Mouse (Mus musculus): ENCODE results near the gene Wnt7a.

Gene Wnt7a

DNA sequence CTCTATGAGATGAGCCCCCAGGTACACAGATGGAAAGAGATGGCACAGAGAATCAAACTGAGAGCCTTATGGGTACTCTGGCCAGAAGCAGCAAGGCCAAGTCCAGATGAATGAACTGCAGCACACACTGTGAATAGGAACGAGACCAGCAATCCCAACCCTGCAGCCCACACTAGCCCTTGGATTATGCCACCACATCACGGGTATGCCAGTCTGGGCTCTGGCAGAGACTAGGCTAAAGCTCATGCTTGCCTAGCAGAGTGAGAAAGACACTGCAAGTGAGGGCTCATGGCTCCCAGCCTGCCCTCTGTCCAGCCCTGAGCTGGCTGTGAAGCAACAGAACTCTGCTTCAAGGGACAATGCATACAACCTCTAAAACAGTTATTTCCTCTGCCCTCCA, 26.7 kb downstream of the Wnt7a start:
- CTCF ChIA-PET: no interaction called here

DNA sequence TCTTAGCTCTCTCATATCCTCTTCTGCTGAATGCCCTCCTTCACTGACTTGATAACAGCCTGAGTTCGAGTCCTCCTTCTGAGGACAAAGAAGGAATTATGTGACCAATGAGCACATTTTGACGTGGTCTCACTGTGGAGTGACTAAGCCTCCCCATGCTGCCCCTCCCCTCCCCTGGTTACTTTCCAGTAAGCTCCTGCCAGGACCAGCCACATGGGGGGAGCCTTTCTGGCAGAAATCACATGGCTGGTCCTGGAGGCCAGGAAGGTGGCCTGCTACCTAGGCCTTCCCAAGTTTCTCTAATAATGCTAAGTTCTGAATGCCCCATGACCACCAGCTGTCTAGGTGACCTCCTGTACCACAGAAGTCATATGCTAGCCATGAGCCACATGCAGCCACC, 27.3 kb downstream of the Wnt7a start:
- CTCF ChIA-PET: interaction anchor here (0.6 kb wide), 1 partner anchor 9 kb away, joined by 4 read pairs; no protein-coding TSS in a partner anchor

DNA sequence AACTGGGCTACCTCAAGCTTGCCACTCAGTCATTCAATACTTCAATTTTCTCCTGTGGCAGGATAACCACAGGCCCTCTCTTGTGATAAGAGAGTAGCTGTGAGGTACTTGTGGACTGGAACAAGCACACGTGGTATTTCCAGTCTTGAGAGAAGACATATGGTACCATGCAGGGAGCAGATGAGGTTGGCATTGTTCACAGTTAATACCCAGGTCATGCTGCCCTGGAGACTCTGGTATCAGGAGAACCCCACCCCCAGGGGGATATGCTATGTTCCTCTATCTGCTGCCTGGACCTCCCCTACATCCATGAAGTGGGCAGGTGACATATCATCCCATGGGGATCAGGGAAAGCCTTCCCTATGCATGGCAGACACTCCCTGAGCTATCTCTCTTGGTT, 27.9 kb downstream of the Wnt7a start:
- CTCF ChIA-PET: interaction anchor here (0.6 kb wide), 1 partner anchor 9 kb away, joined by 4 read pairs; no protein-coding TSS in a partner anchor

DNA sequence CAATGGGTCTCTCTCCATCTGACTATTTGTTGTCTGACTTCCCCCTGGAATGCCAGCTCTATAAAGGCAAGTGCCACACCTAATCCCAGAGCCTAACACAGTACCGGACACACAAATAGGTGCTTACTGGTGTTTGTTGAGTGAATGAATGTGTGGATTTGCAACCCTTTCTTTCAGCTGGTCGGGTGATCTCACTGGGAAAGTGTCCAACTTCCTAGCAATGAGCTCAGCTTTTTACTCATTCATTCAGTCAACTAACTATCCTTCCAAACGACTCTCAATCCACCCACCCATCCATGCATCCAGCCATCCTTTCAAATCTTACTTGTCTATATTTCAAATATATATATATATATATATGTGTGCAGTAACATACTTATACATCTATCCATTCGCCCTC, 31.3 kb downstream of the Wnt7a start:
- CTCF ChIA-PET: interaction anchor here (0.7 kb wide), 1 partner anchor 113 kb away, joined by 3 read pairs; no protein-coding TSS in a partner anchor

DNA sequence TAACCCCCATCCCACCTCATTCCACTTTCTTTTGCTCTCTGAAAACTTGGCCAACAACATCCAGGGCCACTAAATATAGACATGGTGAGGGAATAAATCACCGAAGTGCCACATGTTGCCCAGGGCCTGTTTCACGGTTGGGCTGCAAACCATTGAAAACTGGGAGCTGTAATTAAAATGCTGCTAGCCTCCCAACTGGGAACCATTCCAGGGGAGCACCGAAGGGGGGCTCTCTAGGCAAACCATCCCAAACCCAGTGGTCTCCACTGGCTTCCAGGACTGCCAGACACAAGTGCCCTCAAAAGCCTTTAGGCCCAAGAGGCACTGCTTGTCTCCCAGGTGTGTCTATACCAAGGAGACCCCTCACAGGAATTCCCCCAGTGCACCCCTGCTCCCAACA, 31.9 kb downstream of the Wnt7a start:
- CTCF ChIA-PET: interaction anchor here (0.7 kb wide), 1 partner anchor 113 kb away, joined by 3 read pairs; no protein-coding TSS in a partner anchor

DNA sequence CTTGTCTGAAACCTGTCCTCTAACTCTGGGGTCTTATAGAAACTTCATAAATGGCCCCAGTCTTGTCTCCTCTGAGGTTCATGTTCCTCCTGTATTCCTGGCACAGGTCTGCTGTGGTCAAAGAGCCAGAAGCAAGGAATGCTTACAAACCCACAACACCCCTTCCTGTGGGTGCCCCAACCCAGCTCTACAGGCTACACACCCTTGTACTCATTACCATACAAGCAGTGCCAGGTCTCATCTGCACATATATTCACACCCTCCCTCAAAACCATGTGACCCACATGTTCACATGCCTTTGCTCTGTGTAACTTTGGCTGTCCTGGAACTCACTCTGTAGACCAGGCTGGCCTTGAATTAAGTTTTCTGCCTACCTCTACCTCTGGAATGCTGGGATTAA, 38.2 kb downstream of the Wnt7a start:
- CTCF ChIA-PET: no interaction called here

DNA sequence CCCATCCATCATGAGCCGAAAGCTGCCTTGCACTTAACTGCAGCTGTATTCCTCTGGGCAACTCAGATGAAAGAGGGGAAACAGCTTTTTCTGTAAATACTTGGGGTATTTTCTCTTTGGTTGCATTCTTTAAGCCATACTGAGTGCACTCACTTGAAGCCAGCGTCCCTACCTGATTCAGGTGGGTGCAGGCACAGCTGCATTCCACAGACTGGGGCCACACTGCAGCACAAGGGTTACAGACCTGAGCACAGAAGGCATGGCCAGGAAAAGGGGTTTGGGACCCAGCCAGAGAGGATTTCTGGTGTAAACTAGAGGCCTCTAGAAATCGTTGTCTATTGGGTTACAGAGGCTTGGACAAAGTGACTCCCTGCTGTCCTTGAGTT, 38.6 kb downstream of the Wnt7a start:
- CTCF ChIA-PET: no interaction called here

DNA sequence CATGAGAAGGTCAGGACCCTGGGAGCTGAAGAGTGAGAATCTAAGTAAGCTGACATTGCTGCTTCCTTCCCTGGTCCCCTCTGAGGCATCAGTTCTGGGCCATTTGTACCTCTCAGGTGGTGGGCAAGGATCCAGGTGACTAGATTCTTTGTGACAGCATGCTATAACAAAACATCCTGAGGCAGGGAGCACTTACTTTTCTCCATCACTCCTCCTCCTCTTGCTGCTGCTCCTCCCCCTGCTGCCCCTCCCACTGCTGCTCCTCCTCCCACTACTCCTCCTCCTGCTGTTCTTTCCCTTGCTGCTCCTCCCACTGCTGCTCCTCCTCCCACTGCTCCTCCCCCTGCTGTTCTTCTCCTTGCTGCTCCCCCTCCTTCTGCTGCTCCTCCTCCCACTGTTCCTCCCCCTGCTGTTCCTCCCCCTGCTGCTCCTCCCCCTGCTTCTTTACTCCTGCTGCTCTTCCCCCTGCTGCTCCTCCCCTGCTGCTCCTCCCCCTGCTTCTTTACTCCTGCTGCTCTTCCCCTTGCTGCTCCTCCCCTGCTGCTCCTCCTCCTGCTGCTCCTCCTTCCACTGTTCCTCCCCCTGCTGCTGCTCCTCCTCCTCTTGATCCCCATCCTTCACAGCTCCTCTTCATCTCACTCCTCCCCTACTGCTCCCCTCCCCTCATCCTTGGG, 39.1 kb downstream of the Wnt7a start:
- CTCF ChIA-PET: no interaction called here

DNA sequence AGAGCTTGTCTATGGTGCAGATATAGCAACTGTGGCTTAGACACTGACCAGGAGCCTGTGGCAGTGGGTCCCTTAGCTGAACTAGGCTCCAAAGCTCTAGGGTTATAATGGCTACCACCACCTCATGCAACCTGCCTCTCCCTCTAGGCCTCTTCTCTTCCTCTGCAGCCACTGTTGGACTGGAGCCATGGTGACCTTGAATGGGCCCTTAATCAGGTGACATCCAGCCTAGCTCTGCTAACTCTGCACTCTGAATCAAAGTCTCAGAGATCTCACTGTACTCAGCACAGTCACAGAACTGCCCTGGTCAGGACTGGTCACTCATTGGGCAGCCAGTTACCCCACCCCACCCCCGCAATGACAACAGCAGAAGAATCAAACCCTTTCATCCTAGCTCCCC, 44.4 kb downstream of the Wnt7a start:
- CTCF ChIA-PET: no interaction called here

DNA sequence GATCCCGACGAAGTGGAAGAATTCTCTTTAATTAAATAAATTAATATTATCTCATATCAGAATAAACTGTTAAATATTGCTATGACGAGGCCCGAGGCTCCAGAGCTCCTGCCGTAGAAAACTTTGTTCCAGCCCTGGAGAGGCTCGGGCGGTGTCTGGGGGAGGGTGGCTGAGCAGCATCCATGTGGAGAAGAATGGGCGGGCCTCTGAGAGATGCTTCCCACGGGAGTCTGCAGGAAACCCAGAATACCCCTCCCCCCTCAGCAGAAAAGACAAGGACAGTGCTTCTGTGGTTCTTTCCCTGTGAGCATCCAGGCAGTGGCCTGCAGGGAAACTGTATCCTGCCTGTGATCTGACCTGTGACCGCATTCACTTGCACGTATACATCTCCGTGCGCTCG, 45.7 kb downstream of the Wnt7a start:
- CTCF ChIA-PET: no interaction called here

DNA sequence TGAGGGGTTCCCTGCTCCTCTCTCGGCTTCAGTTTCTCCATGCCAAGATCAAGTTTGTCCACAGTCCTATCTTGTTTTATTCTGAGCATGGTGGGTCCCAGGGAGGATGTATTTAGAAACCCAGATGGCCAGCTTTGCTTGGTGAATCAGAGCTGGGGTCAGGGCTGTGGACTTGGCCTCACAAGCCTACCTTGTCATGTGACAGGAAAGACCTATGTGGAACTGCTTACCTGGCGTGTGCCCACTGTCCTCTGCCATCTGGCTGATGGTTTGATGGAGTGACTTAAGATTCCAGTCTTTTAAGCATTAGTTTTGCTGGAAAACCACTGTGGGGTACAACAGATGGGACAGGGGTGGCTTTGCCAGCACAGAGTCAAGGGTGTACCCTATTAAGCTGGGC, 48.4 kb downstream of the Wnt7a start:
- CTCF ChIA-PET: no interaction called here

DNA sequence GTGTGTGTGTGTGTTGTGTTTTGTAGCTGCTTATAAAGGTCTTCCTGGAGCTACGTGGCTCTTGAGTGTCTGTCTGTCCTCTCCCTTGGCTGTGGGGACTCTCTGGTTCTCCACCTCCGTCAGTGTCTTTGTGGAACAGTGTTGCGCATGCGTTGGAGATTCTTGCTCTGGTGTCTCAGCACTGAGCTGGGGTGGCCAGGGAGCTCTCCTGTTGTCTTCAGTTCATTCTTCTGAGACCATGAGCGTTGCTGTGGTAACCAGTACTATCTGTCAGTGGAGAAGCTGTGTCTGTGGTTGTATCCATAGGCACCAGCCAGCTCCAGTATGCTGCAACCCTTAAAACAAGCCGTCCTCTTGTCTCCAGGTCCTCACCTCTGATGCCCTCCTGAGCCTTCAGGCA, 50.2 kb downstream of the Wnt7a start:
- CTCF ChIA-PET: no interaction called here

DNA sequence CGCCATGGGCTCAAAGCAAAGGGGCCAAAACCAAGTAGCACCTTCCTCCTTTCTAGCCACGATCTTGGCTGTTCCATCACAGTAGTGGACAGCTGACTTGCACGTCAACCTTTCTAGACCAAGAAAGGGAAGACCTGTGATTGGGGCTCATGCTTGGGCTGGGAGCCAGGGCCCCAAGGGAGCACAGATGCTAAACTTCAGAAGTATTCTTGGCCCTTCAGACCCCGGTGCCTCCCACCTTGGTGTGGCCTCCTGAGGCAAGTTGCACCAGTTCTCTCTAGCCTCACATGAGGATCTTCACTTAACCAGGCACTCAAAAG, 50.8 kb downstream of the Wnt7a start:
- CTCF ChIA-PET: no interaction called here

DNA sequence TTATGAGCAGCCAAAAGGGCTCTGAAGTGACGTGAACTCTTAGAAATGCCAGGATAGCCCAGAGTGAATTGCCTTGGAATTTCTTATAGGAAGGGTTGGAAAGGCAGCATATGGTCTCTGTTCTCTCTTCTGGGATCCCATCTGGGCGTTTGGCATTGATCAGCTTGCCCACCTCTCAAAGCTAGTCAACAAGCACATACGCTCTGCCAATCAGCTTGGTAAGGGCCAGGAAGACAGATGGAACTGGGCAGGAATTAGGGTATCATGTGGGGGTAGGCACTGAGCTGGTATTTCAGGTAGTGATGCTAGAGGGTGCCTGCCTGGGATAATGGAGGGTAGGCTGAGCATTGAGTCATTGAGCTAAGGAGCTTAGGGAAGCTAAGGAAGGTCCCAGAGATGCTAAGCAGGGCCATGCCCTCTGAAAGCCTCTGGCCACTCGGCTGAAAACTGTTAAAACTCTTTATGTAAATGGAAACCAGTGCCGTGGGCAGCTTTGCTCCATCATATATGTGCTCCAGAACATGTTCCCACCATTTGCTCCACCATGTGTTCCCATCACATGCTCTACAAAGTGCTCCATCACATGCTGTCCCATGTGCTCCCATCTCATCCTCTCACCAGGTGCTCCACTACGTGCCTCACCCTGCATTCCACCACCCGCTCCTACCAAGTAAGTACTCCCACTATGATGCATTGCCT, 51.3 kb downstream of the Wnt7a start:
- CTCF ChIA-PET: no interaction called here

DNA sequence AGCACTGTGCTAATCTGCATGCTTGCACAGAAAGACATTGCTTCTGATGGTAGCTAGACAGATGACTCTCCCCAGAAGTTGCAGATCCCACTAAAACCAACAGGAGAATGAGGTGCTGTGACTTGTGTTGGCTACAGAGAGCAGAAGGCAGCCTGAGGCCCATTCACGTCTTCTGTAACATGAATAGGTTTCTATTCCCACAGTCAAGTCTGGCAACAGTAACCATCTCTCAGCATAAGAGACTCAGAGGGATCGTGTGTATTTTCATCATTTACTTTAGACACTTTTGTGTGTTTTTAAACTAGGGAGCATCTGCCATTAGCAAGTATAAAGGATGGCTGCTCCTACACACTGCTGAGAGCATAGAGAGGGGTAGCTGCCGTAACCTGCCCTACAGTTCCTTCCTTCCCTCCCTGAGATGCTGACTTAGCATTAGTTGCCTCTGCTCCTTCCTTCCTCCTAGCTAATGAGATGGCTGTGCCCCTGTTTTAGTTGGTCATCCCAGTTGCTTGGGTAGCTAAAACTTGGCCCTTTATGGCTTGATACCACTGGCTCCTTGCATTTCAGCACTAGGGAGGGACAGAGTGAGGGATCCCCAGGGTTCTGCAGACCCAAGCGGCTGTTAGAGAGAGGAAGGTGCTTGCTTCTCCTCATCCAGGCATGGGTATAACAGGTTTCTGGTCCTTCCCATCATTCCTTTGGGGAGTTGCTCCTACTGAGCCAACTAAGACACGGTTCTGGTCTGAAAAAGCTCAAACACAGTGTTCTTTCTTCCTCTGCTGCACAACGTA, 52.1 kb downstream of the Wnt7a start:
- CTCF ChIA-PET: no interaction called here

DNA sequence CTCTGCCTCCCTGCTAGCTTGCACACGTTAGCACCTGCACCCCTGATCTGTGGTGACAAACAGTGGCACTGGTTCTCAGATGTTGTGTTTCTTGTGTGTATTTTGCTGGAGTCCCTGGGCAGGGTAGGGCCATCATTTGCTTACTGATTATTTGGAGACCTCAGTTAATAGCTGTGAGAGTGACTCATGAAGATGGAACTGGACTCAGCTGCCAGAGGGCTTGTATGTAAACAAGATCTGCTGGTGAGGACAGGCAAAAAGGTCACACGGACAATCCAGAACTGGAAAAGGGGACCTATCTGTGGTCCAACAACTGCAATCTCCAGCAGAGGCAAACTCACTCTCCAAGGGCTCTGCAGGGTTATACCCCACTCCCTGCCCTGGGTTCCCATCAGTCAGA, 52.8 kb downstream of the Wnt7a start:
- CTCF ChIA-PET: no interaction called here

DNA sequence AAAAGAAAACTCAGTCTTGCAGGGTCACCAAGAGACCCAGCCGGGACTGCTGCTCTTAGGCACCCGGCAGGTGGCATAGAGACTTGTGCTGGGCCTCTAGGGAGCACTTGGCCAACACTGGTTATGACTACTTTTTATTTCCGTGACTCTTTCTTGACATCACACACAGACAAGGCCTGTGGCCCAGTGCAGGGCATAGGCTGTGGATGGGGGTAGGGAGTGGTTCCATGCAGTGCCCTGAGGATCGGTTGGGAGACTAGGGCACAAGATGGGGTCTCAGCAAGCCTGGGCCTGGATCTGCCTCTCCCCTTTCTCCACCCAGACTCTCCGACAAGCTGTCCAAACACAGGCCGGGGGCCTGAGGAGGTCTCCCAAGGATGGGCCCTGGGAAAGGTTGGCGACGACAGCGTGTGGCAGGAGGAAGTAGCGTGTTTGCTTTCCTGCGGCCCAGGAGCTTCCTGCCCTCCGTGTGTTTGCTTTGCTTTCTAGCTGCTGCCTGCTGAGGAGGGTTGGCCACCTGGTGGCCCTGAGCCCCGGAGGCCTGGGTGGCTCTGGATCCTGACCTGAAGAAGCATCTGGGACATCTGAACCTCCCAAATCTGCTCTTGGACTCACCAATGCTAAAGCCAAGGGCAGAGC, 53.8 kb downstream of the Wnt7a start:
- CTCF ChIA-PET: no interaction called here

DNA sequence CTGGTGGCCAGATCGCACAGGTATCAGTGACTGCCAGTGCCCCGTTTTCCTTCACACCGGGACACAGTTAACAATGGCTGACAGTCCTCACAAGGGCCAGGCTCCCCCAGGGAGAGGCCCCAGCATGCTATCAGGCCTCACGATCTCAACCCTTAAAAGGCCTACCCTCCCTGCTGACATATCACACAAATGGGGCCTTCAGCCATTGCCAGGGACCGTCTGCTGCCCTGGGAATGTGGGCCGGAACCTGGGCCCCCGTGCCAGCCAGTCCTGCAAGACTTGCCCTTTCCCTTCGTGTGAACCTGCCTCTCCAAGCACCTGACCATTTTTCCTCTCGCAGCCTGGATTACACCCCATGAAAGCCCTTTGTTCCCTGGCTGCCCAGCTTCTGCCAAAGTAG, 61.5 kb downstream of the Wnt7a start:
- CTCF ChIA-PET: no interaction called here

DNA sequence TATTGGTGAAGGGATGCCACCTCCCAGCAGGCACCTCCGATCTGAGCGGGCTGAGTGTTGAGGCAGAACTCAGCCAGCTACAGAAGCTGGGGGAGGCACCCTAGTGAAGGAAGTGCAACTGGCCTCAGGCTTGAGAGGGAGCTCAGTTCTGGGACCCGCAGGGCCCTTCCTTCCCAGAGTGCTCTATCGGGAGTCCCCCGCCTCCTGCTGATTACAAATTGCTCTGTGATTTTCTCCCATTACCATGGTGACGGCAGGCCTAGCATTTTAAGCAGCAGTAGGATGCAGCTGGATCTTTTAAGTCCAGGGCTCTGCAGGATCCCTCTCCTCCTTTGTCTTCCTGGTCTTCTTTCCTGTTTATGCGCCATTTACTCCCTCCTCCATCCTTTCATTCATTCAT, 63.4 kb downstream of the Wnt7a start:
- CTCF ChIA-PET: no interaction called here

DNA sequence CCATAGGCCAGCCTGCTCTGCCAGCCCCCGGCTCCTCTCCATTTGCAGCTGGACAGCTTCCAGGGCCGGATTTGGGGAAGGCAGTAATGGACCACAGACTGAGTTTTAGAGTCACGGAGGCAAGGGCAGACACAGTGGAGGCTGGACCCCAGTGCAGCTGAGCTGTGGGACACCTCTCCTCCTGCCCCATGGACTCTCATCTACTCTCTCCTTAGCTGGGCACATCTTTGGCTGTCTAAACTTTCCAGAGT, 64.3 kb downstream of the Wnt7a start:
- CTCF ChIA-PET: no interaction called here

DNA sequence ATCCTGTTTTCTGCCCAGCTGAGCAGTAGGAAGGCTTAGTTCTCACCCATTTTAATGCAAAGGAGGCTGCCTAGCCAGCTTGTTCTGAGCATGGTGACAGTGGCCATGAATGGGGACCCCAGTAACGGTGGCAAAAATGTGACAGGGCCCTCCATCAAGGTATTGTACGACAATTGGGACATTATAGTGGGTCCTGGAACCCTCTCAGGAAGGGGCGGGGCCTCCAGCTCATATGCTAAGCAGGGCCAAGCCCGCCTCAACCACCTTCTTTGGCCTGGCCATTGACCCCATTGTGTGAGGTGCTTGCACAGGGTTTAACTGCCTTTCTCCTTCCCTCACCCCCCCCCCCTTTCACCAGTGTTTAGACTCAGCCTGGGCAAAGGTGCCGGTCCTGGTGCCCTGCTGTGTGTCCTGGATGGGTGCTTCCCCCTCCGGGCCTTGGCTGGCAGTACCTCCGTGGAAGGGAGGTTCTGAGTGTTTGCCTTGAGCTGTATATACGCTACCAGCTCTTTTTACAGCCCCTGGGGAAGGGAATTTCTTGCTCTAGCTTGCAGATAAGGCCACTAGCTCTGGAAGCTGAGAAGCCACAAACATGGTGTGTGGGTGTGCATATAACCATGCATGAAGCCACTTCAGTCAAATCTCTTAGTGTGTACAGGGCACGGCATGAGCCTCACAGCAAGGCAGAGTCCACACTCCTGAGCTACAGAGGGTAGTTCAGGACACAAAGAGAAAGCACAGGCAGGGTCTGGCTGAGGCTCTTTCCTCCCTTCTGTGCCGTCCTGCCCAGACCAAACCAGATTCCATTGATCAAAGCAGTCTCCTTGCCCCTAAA, 64.9 kb downstream of the Wnt7a start:
- CTCF ChIA-PET: no interaction called here

DNA sequence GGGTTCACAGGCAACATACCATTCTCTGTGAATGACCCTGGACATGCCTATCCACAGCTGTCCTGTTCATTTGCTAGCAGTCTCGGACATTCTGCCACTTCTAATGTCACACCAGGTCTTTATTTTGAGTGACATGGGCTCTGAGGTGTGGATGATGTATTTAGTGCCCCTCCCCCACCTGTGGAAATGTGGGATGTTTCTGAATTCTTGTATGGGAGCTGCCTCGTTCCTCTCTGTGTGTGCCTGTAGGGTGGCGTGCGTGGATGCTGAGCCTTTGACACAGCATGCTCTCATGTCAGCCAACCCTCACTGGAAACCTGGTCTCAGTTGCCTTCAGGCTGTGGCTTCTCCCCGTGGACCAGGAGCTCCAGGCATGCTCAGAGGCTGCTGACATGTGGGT, 66.1 kb downstream of the Wnt7a start:
- CTCF ChIA-PET: no interaction called here
